Mouse (Mus musculus) forebrain, embryonic 14.5 days (tissue): ENCODE data around the gene Abl2. TPM values are rescaled to one million over a fixed set of nuclear protein-coding genes. Genes with fewer than 3 reads are reported as not detected.

Experiments
- ATAC-seq: fragments of 200-750 bp; cut with Nextera tagmentation; 2 replicates; pipeline ENCODE4 v1.8.0; 2017; ENCODE audit warnings: mild to moderate bottlenecking, moderate library complexity
- DNase-seq: peaks from one replicate; pipeline ENCODE4 v3.0.0-alpha.2; 2015; ENCODE audit warnings: low spot score
- H3K27ac ChIP-seq: fragments of 300-500 bp; sonication (generic); 2 replicates; pipeline ENCODE4 v1.5.1; 2014; ENCODE audit warnings: low read depth, mild to moderate bottlenecking, control low read depth, low read length, moderate library complexity
- H3K27me3 ChIP-seq: fragments of 300-500 bp; sonication (generic); replicated peaks from 2 replicates; pipeline ENCODE4 v1.6.1; 2014; ENCODE audit warnings: low read length, control low read depth, mixed read lengths; ENCODE audit not compliant: control insufficient read depth, insufficient read depth
- H3K36me3 ChIP-seq: fragments of 300-500 bp; sonication (generic); 2 replicates; pipeline ENCODE4 v1.6.1; 2014; ENCODE audit warnings: low read length, control low read depth; ENCODE audit not compliant: control insufficient read depth, insufficient read depth
- H3K4me1 ChIP-seq: fragments of 300-500 bp; sonication (generic); 2 replicates; pipeline ENCODE4 v1.6.1; 2014; ENCODE audit warnings: antibody characterized with exemption, low read length, control low read depth; ENCODE audit not compliant: control insufficient read depth, insufficient read depth
- H3K4me2 ChIP-seq: fragments of 300-500 bp; sonication (generic); 2 replicates; pipeline ENCODE4 v1.6.1; 2014; ENCODE audit warnings: mild to moderate bottlenecking, control low read depth, low read length
- H3K4me3 ChIP-seq: fragments of 300-500 bp; sonication (generic); 2 replicates; pipeline ENCODE4 v1.5.1; 2014; ENCODE audit warnings: low read depth, low read length, control low read depth
- H3K9ac ChIP-seq: fragments of 300-500 bp; sonication (generic); 2 replicates; pipeline ENCODE4 v1.6.1; 2014; ENCODE audit warnings: mild to moderate bottlenecking, low read length, control low read depth, moderate library complexity
- H3K9me3 ChIP-seq: fragments of 300-500 bp; sonication (generic); replicated peaks from 2 replicates; pipeline ENCODE4 v1.6.1; 2016; ENCODE audit warnings: low read length, control low read depth, mixed read lengths; ENCODE audit not compliant: control insufficient read depth
- WGBS: fragments of 180-500 bp; shearing (Covaris S2); extraction: QIAGEN DNeasy Blood & Tissue Kit; methylation state at CpG from one replicate; pipeline ENCODE4 v1.1.7; 2014; 5-methylcytosine and 5-hydroxymethylcytosine counted together
- polyA plus RNA-seq: library from polyadenylated mRNA; unstranded; fragments of >200 nt; fragmentation: Nextera tagmentation; extraction: Ambion mirVana; gene quantifications from 2 replicates; pipeline ENCODE4 v1.2.1, GENCODE M21; 2014

Abl2 gene
- polyA plus RNA-seq, 1 experiment from 2014 or later, result 5.7 TPM

- Histone ChIP-seq H3K4me2 (no peak overlapping the region), H3K27me3 (no peaks in the 10 kb centered on the region), H3K27ac (no peak overlapping the region), H3K4me1 (no peaks in the 10 kb centered on the region), H3K9ac (no peak overlapping the region), H3K4me3 (no peak overlapping the region), H3K9me3 (no peaks in the 10 kb centered on the region), H3K36me3 (no peaks in the 10 kb centered on the region)
- WGBS, result 89% methylated on average over 4 of the region's 4 CpGs
- DNase-seq (no peak), ATAC-seq (no peak)
Observed at GRCm38 (mm10) chr1:156569615-156570014, 11.0 kb downstream of the Abl2 start.

DNA sequence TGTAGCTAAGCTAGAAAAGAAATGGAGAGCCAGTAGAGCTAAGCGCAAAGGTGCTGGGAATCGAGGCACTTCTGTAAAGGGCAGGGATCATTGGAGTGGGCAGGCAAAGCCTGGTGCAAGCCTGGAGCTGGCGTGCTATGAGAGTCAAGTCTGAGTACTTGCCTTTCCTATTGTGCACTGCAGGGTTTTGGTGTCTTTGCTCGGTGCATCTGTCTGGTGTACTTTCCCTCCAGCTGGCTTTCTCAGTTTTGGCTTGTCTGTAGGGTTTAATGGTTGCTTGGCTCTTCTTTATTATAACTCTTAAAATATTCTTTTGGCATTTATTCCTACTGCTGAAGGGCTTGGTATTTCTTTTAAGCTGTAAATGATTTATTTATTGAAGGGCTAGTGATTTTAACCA, 14.4 kb downstream of the Abl2 start:
- Histone ChIP-seq H3K9ac (no peak overlapping the region), H3K27ac (no peak overlapping the region), H3K4me1 (no peaks in the 10 kb centered on the region), H3K9me3 (no peaks in the 10 kb centered on the region), H3K36me3 (no peaks in the 10 kb centered on the region), H3K4me3 (no peak overlapping the region), H3K4me2 (no peak overlapping the region), H3K27me3 (no peaks in the 10 kb centered on the region)
- ATAC-seq (no peak), DNase-seq (no peak)
- 81% methylated on average over 4 of the region's 4 CpGs for WGBS

GRCm38 (mm10) chr1:156581149-156581548, 22.6 kb downstream of the Abl2 start:
- no peak for DNase-seq
- 80% methylated on average over 11 of the region's 11 CpGs for WGBS

DNA sequence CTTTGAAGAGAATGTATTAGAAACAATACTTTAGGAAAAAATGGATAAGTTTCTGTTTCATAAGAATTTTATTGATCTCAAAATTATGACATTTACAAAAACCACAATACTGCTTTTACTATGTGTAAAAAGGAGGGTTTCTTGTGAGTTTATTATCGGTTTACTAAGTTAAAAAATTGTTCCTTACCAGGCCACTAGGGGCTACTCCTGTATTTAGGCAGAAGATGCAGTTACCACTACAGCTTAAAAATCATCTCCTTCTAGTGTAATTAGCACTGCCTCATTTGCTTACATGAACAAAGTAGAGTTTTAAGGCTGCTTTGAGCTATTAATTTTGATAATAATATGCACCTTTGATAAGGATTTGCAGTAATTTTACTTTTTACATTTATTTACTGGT, 25.6 kb downstream of the Abl2 start:
- ATAC-seq, result no peak
- H3K4me2 ChIP-seq, result no peak overlapping the region
- H3K9me3 ChIP-seq, result no peaks in the 10 kb centered on the region
- H3K27me3 ChIP-seq, result no peaks in the 10 kb centered on the region
- no peak overlapping the region for H3K27ac ChIP-seq
- peak; percentile 36 for DNase-seq
- peaks cover 3% of the 10 kb centered on the region; the same call in 1 of the 2 replicates for H3K4me1 ChIP-seq
- H3K9ac ChIP-seq, result no peak overlapping the region
- no peak overlapping the region for H3K4me3 ChIP-seq
- whole genome bisulfite sequencing, result 76% methylated on average over 1 of the region's 1 CpGs
- H3K36me3 ChIP-seq, result no peaks in the 10 kb centered on the region

More at GRCm38 (mm10) chr1:156581149-156581548, 22.6 kb downstream of the Abl2 start:
- Histone ChIP-seq H3K9ac (no peak overlapping the region), H3K4me1 (peaks cover 3% of the 10 kb centered on the region; the same call in 1 of the 2 replicates), H3K27me3 (no peaks in the 10 kb centered on the region), H3K4me3 (no peak overlapping the region), H3K27ac (no peak overlapping the region), H3K36me3 (no peaks in the 10 kb centered on the region), H3K4me2 (no peak overlapping the region), H3K9me3 (no peaks in the 10 kb centered on the region)
- ATAC-seq, result no peak

GRCm38 (mm10) chr1:156585512-156585911, 26.9 kb downstream of the Abl2 start:
- Histone ChIP-seq H3K4me1 (peaks cover 3% of the 10 kb centered on the region; the same call in 1 of the 2 replicates), H3K4me3 (no peak overlapping the region), H3K9me3 (no peaks in the 10 kb centered on the region), H3K27ac (no peak overlapping the region), H3K4me2 (no peak overlapping the region), H3K36me3 (no peaks in the 10 kb centered on the region), H3K27me3 (no peaks in the 10 kb centered on the region), H3K9ac (no peak overlapping the region)
- WGBS, result 92% methylated on average over 3 of the region's 3 CpGs
- DNase-seq (no peak), ATAC-seq (no peak)

DNA sequence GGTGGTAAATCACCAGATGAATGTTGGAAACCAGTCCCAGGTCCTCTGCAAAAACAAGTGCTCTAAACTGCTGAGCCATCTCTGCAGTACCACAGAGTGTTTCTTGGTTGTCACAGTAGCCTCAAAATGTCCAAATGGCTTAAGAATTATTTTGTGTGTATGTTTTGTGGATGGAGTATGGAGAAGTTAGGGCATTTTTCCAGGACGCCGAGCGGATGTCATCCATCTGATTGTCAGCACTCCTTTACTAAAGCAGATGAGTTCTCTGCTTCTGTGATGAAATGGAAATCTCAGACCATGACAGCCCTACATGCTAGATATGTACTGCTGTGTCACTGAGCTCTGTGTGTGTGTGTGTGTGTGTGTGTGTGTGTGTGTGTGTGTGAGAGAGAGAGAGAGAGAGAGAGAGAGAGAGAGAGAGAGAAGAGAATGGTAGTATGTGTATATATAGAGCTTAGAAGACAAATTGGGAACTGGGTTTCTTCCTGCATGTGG, 31.3 kb downstream of the Abl2 start:
- 91% methylated on average over 3 of the region's 3 CpGs for WGBS
- H3K27ac ChIP-seq, result no peak overlapping the region
- H3K4me3 ChIP-seq, result no peak overlapping the region
- H3K4me2 ChIP-seq, result no peak overlapping the region
- no peaks in the 10 kb centered on the region for H3K9me3 ChIP-seq
- no peak for DNase-seq
- no peaks in the 10 kb centered on the region for H3K36me3 ChIP-seq
- H3K27me3 ChIP-seq, result no peaks in the 10 kb centered on the region
- ATAC-seq, result no peak
- no peak overlapping the region for H3K9ac ChIP-seq
- H3K4me1 ChIP-seq, result no peaks in the 10 kb centered on the region

- Histone ChIP-seq H3K27me3 (no peaks in the 10 kb centered on the region), H3K4me1 (no peaks in the 10 kb centered on the region), H3K36me3 (no peaks in the 10 kb centered on the region), H3K9ac (no peak overlapping the region), H3K9me3 (no peaks in the 10 kb centered on the region), H3K4me3 (no peak overlapping the region), H3K4me2 (no peak overlapping the region), H3K27ac (no peak overlapping the region)
- 56% methylated on average over 1 of the region's 1 CpGs for WGBS
- no peak for ATAC-seq
- no peak for DNase-seq
Observed at GRCm38 (mm10) chr1:156590357-156590756, 31.8 kb downstream of the Abl2 start.

DNA sequence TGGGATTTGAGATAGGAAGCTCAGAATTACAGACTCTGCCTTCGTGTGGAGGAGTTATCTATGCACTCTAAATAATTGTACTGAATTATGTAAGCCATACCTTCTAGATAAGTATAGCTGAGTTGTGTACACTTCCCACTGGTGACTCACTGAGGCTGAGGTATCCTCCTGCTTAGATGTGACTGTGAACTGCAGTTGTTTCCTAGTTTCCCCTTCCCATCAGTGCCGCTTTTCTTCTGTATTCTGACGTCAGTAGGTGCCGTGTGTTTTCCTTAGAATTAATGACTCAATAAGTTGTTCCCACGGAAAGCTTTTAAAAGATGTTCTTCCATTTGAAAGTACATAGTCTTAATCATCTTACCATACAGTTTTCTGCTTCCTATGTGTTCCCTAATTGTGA, 34.7 kb downstream of the Abl2 start:
- Histone ChIP-seq H3K36me3 (no peaks in the 10 kb centered on the region), H3K27ac (no peak overlapping the region), H3K9ac (no peak overlapping the region), H3K4me1 (no peaks in the 10 kb centered on the region), H3K4me3 (no peak overlapping the region), H3K9me3 (no peaks in the 10 kb centered on the region), H3K4me2 (no peak overlapping the region), H3K27me3 (no peaks in the 10 kb centered on the region)
- ATAC-seq (no peak), DNase-seq (no peak)
- 89% methylated on average over 5 of the region's 5 CpGs for WGBS

GRCm38 (mm10) chr1:156597089-156597488, 38.5 kb downstream of the Abl2 start:
- Histone ChIP-seq H3K27ac (no peak overlapping the region), H3K27me3 (no peaks in the 10 kb centered on the region), H3K4me1 (no peaks in the 10 kb centered on the region), H3K9ac (no peak overlapping the region), H3K9me3 (no peaks in the 10 kb centered on the region), H3K36me3 (no peaks in the 10 kb centered on the region), H3K4me2 (no peak overlapping the region), H3K4me3 (no peak overlapping the region)
- WGBS, result 89% methylated on average over 4 of the region's 4 CpGs
- DNase-seq (no peak), ATAC-seq (no peak)
